Mouse (Mus musculus): ENCODE measurements around the gene Cd320.
"Not testable (repeated sequence)": the region's sequence is repeated elsewhere in the genome, so short reads cannot be mapped to it uniquely, and the experiment has no call there.

DNA sequence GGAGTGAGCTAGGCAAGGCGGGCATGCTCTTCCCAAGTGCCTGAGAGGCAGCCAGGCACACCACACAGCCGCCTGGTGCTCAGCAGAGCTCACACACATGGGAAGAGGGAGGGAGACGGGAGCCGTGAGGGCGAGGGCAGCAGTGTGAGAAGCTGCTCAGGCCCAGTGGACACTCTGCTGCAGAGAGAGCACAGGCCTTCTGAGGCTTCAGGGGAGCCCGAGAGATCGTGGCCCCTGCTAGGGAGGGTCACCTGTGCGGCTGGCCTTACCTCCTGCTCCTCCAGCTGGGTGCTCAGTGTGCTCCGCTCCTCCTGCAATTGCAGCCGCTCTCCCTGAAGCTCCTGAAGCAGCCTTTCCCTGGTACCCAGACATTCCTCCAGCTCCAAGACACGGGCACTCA, 41.4 kb downstream of the Cd320 start:
- not testable (repeated sequence) for TF ChIP-seq POLR2A (IDR thresholded peaks at IDR 0.05; ENCODE audit: borderline replicate concordance, low read depth, low read length); CTCF (IDR thresholded peaks at IDR 0.05; ENCODE audit: low read depth, low read length)

All from bone marrow macrophage, adult 2 months (primary cell).